Mouse (Mus musculus) left cerebral cortex, postnatal 25 days (tissue): ENCODE results near the gene Fgfr2. TPM values are rescaled to one million over a fixed set of nuclear protein-coding genes. Genes with fewer than 3 reads are reported as not detected.
A peak's percentile ranks its signal among the peaks of the same experiment; 100 is the strongest.

Experiments used
- DNase-seq, 2 experiments: peaks; one replicate each; pipeline ENCODE4 v3.0.0; 2022; ENCODE audit warnings: low spot score in 2 of 2, mixed read lengths in 1 of 2
- intact Hi-C: fragments of 180-260 bp; cut with DNase I; formaldehyde crosslinking; loops from one replicate; pipeline ENCODE4 v1.15.1; 2025
- total RNA-seq, 2 experiments: library from RNA; stranded (reverse); gene quantifications; 2 replicates each; pipeline ENCODE4 v1.2.3; 2021

The Fgfr2 gene
- total RNA-seq, 2 experiments from 2014 or later, result 37.1 to 42.0 TPM

GRCm38 (mm10) chr7:133015416-133016070, 107.6 kb downstream of the Fgfr2 start:
- DNase-seq, result no peak
- intact Hi-C loops, result no loop called here

- DNase-seq, result no peak
- intact Hi-C loops, result no loop called here
Observed at GRCm38 (mm10) chr7:133014631-133015030, 108.5 kb downstream of the Fgfr2 start.

GRCm38 (mm10) chr7:133013923-133014322, 109.2 kb downstream of the Fgfr2 start:
- intact Hi-C loops, result no loop called here
- DNase-seq, result no peak

- intact Hi-C loops, result no loop called here
- DNase-seq, result peak; percentile 50 to 93
Observed at GRCm38 (mm10) chr7:133012637-133013366, 110.3 kb downstream of the Fgfr2 start.

DNA sequence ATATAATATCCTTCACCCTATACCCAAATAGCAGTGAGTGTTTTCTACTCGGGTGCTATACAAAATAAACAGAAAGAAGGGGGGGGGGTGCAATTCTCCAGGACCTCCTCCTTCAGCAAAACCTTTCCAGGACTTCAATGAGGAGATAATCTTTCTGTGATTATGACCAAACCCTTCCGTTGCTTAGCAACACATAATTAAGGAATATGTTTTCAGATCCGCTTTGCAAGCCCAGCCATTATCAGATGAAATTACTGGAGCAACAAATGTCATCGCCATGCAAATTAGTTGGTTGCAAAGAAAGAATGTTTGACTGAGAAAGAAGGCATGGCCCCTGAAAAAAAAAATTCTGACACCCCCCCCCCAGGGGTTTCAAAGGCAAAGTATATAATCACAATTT, 111.5 kb downstream of the Fgfr2 start:
- intact Hi-C loops, result no loop called here
- no peak for DNase-seq

- peak; percentile 24 to 36 for DNase-seq
- intact Hi-C loops, result no loop called here
Observed at GRCm38 (mm10) chr7:133011191-133011590, 112.0 kb downstream of the Fgfr2 start.

DNA sequence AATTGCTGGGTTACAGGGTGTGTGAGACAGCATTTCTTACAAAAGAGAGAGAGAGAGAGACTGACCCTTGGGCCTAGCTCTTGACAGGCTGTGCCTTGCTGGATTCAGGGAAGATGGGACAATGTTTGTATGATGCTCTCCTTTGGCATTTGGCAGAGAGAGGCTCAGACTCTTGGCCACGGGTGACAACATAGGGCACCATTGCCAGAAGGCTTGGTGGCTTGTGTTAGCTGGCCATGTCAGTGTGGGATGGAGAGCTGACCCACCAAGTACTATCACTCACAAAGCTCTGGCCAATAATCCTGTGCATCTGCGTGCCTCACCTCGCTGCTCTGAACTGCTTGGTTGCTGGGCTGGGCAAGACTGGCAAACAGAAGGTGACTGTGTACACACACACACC, 112.7 kb downstream of the Fgfr2 start:
- no peak for DNase-seq
- intact Hi-C loops, result no loop called here

DNA sequence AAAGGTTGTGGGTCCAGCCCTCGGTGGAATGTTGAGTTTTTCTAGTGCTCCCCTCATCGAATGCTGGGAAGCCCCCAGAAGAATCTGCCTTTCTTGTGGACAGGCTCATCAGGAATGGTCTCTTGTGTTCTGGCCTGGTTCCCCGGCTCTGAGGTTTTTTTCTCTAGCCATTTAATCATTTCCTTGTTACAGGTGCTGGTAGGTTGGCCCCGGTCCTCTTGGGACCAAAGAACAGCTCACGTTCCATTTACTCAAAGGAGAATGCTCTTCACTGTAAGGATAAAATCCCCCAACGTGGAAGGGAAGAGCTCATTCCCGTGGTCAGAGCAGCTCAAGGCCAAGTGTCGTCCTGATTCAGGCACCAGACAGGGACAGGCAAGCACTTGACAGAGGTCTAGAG, 113.5 kb downstream of the Fgfr2 start:
- DNase-seq, result no peak
- intact Hi-C loops, result no loop called here

- intact Hi-C loops, result no loop called here
Observed at GRCm38 (mm10) chr7:133008663-133009062, 114.5 kb downstream of the Fgfr2 start.

DNA sequence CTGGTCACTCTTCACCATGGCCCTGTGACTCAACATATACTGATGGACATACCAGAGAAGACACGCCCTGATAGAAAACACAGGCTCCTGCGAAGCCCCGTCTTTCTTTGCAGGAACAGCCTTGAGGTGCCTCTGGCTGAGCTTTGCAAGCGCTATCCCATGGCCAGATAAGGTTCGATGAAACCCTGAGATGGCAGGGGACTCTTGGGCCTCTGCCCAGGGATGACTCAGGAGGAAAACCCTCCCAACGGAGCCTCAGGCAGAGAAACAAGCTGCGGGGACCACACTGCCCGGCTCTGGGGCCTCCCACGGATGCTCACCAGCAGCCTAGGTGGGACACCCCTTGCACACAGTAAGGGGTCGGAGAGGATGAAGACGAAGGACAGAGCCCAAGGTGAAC, 115.8 kb downstream of the Fgfr2 start:
- intact Hi-C loops, result no loop called here
- peak in 1 of 2 experiments; percentile 28 for DNase-seq

More at GRCm38 (mm10) chr7:133008663-133009062, 114.5 kb downstream of the Fgfr2 start:
- DNase-seq, result no peak

GRCm38 (mm10) chr7:133005772-133006171, 117.4 kb downstream of the Fgfr2 start:
- intact Hi-C loops, result no loop called here
- DNase-seq, result no peak

DNA sequence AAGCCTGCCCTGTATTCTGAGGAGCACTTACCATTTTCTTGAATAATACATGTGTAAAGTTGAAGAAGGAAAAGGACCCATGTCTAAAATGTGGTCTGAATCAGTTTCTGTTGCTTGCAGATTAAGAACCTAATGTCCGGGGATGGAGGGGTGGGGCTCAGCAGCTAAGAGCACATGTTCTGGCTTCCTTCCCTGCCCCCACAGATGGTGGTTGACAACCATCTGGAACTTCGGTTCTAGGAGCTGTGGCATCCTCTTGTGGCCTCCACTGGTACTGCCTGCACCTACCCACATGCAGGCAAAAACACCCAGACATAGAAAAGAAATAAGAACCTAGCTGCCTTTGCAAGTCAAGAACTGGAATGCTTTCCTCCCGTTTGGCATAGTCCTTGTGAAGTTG, 119.7 kb downstream of the Fgfr2 start:
- intact Hi-C loops, result loop anchor here (1.0 to 5.0 kb wide), 2 partner anchors 121 to 349 kb away; no protein-coding TSS in a partner anchor
- DNase-seq, result peak; percentile 88 to 93

GRCm38 (mm10) chr7:133002271-133002670, 120.9 kb downstream of the Fgfr2 start:
- intact Hi-C loops, result loop anchor here (5.0 kb wide), 1 partner anchor 120 kb away; no protein-coding TSS in a partner anchor
- no peak for DNase-seq

DNA sequence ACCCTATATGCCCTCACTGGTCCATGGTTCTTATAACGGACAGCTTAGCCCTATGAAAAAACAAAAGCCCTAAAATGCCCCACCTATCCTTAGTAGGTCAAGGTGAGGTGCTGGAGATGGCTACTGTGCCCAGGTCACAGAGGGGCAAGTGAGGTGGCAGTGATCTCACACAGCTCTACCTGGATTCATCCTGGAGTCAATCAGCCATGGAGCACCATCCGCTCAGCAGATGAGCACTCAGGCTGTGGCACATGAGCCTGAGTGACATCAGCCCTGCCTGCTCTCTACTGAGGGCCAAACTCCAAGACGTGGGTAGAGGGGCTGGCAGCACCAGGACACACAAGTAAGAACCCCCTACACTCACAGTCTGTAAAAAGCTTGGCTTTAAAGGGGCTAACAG, 121.8 kb downstream of the Fgfr2 start:
- intact Hi-C loops, result loop anchor here (5.0 kb wide), 1 partner anchor 119 kb away; no protein-coding TSS in a partner anchor
- DNase-seq, result no peak

- intact Hi-C loops, result no loop called here
- DNase-seq, result no peak
Observed at GRCm38 (mm10) chr7:132999061-132999460, 124.1 kb downstream of the Fgfr2 start.

- intact Hi-C loops, result no loop called here
Observed at GRCm38 (mm10) chr7:132998639-132999038, 124.5 kb downstream of the Fgfr2 start.

GRCm38 (mm10) chr7:132996391-132996790, 126.8 kb downstream of the Fgfr2 start:
- peak in 1 of 2 experiments; percentile 55 for DNase-seq

More at GRCm38 (mm10) chr7:132998639-132999038, 124.5 kb downstream of the Fgfr2 start:
- no peak for DNase-seq

DNA sequence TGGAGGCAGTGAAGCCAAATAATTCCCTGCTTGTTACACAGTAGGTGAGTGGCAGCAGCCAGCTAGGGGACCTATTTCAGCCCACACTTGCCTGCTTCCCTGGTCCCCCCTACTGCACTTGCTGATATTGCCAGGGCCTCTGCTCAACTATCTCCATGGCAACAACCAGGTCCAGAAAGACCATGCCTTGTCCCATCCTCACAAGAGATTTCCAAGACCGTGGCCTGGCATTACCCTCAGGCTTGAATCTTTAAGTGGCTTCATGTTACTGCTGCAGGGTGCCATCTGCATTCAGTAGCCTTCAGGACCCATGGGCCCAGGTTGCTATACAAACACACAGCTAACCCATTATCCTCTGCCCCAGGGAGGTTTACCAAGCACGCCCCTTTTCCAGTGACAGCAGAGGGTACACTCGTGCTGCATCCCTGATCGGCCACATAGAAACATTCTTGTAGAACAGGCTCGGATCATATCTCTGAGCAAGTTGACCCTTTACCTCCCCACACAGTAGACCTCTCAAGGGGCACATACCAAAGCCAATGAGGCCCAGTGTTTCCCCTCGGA, 128.4 kb downstream of the Fgfr2 start:
- no peak for DNase-seq
- intact Hi-C loops, result no loop called here

More at GRCm38 (mm10) chr7:132996391-132996790, 126.8 kb downstream of the Fgfr2 start:
- intact Hi-C loops, result no loop called here

- intact Hi-C loops, result no loop called here
- peak in 1 of 2 experiments; percentile 29 for DNase-seq
Observed at GRCm38 (mm10) chr7:132994120-132994519, 129.0 kb downstream of the Fgfr2 start.

DNA sequence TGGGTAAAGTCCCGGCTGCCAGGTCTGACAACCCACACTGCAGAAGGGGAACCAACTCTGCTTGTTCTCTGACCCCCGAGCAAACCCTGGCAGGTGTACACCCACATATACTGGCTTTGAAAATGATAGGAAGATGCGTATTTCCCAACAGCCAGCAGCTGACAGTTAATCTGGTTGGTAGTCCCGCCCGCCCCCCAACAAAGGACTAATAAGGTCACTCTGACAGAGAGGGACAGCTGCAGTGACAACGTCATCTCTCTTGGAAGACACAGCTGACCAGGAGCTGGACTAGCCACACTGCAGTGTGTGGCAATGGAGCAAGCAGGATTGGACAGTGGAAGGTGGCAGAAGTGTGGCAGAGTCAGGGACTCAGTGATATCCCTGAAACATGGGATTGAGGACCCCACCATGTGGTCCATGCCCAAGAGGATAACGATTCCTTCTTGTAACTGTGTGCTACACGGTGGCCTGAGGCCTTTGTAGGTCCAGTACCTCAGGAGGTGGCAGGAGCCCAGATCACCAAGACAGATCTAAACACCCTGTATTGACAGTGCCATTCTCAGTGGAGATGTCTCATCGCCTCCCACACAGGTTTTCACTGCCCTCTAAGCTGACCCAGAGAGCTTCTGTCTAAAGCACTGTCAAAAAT, 130.1 kb downstream of the Fgfr2 start:
- intact Hi-C loops, result no loop called here
- no peak for DNase-seq
